Mouse (Mus musculus) liver, embryonic 14.5 days (tissue): ENCODE data around the gene Col8a2.

Experiments used
- CTCF ChIP-seq: IDR thresholded peaks from 2 replicates; pipeline ENCODE4 v1.5.1; 2016; ENCODE audit warnings: antibody characterized with exemption, low read depth, control low read depth
- EP300 ChIP-seq: IDR thresholded peaks from 2 replicates; pipeline ENCODE4 v1.6.1; 2016; ENCODE audit warnings: antibody characterized with exemption, low read depth

GRCm38 (mm10) chr4:126278961-126279360 is 7.6 kb upstream of the Col8a2 start:
- TF ChIP-seq CTCF = no peak
- TF ChIP-seq EP300 = no peak
